Comparison of ENCODE assay signal across 9 mouse cellular contexts in the genomic region with DNA sequence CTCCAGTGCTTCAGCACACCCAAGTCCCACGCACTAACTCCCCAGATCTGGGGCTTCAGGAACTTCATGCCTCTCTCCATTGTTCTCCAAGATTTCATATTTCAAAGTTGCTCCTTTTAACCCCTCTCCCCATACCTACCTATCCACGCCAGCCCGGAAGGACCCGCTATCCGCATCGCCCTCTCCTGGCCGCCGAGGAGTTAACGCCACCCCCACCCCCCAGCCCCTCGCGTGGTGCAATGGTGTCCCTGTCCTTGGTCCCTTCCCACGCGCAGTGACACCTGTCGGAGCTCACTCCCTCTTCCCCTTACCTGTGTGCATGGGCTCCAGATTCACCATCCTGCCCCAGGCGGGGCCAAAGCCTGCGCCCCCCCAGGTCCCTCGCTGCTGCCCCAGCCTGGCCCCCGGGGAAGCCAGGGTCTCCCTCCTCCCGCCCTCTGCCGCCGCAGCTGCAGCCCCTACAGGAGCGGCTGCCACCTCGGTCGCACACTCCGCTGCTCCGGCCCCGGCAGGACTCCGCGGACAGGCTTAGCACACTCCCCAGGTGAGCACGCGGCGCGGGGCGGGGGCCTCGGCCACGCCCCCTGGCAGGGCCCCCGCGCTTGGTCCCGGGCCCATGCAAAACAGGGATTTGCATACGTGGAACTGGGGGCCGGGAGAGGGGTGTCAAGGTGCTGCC. TPM values are rescaled to one million over a fixed set of nuclear protein-coding genes. Genes with fewer than 3 reads are reported as not detected.
DNase-seq lines count a peak whose midpoint lies in the region; ATAC-seq and TF ChIP-seq lines count a peak whose summit lies in the region.
"Had no signal": no experiment of that assay in that cellular context is flagged by ENCODE, and none has a peak within 500 bp of the region (broad histone marks: within the 10 kb centered on the region; RNA-seq: fewer than 3 reads in every experiment).

No protein-coding gene starts in this region.

- H3K4me2 ChIP-seq in embryonic facial prominence, embryonic 12.5 days (replicated peaks) = peak overlapping the region; percentile 68
- H3K4me2 ChIP-seq in hindbrain, postnatal 0 days (ENCODE audit: low read depth, low read length) = peak overlapping the region; percentile 52
- H3K4me2 ChIP-seq in neural tube, embryonic 12.5 days (replicated peaks) = peak overlapping the region; percentile 56

- peak; percentile 34 for DNase-seq in kidney, postnatal 10 days
- no peak for DNase-seq in kidney, adult 18-20 months
- DNase-seq in hindbrain, postnatal 0 days (ENCODE audit: low spot score) = no peak
- DNase-seq in right cerebral cortex, postnatal 14 days = no peak
- DNase-seq in cerebellum, adult 18-20 months = no peak
- DNase-seq in urinary bladder, adult 2 months (ENCODE audit: low spot score) = no peak
- DNase-seq: cerebellum, adult 11 months had no signal

- peak; percentile 48 for TF ChIP-seq CTCF in hindbrain, postnatal 0 days (IDR thresholded peaks at IDR 0.05; ENCODE audit: low read depth)

- H3K27me3 ChIP-seq in embryonic facial prominence, embryonic 12.5 days = peaks cover 52% of the 10 kb centered on the region
- H3K27me3 ChIP-seq in hindbrain, postnatal 0 days (ENCODE audit: insufficient read depth, low read length) = peaks cover 21% of the 10 kb centered on the region
- H3K27me3 ChIP-seq in neural tube, embryonic 12.5 days (replicated peaks) = peaks cover 45% of the 10 kb centered on the region

- H3K4me1 ChIP-seq in embryonic facial prominence, embryonic 12.5 days = peaks cover 18% of the 10 kb centered on the region
- peaks cover 7% of the 10 kb centered on the region; the same call in 1 of the 2 replicates for H3K4me1 ChIP-seq in hindbrain, postnatal 0 days (ENCODE audit: insufficient read depth, low read length)
- H3K4me1 ChIP-seq in neural tube, embryonic 12.5 days = peaks cover 13% of the 10 kb centered on the region

- peak overlapping the region; percentile 40; the same call in 1 of the 2 replicates for H3K9ac ChIP-seq in embryonic facial prominence, embryonic 12.5 days
- no peak overlapping the region for H3K9ac ChIP-seq in hindbrain, postnatal 0 days (replicated peaks; ENCODE audit: low read length)
- 0 out of 2 replicates have a peak overlapping the region, but pooled peaks have one; percentile 30 for H3K9ac ChIP-seq in neural tube, embryonic 12.5 days

- H3K27ac ChIP-seq in embryonic facial prominence, embryonic 12.5 days = no peak overlapping the region
- no peak overlapping the region for H3K27ac ChIP-seq in hindbrain, postnatal 0 days
- H3K27ac ChIP-seq in neural tube, embryonic 12.5 days = no peak overlapping the region

- peak overlapping the region; percentile 36 for H3K4me3 ChIP-seq in embryonic facial prominence, embryonic 12.5 days
- H3K4me3 ChIP-seq in hindbrain, postnatal 0 days (ENCODE audit: low read length) = peak overlapping the region; percentile 29
- H3K4me3 ChIP-seq in neural tube, embryonic 12.5 days = peak overlapping the region; percentile 29

- 4% methylated on average over 41 of the region's 41 CpGs for WGBS in embryonic facial prominence, embryonic 12.5 days
- 2% methylated on average over 41 of the region's 41 CpGs for WGBS in hindbrain, postnatal 0 days
- WGBS in neural tube, embryonic 12.5 days = 1% methylated on average over 41 of the region's 41 CpGs

- no peaks in the 10 kb centered on the region for H3K36me3 ChIP-seq in embryonic facial prominence, embryonic 12.5 days
- no peaks in the 10 kb centered on the region for H3K36me3 ChIP-seq in hindbrain, postnatal 0 days (ENCODE audit: insufficient read depth, low read length)
- H3K36me3 ChIP-seq in neural tube, embryonic 12.5 days = no peaks in the 10 kb centered on the region

- H3K9me3 ChIP-seq in embryonic facial prominence, embryonic 12.5 days = no peaks in the 10 kb centered on the region
- no peaks in the 10 kb centered on the region for H3K9me3 ChIP-seq in hindbrain, postnatal 0 days (ENCODE audit: low read length)
- no peaks in the 10 kb centered on the region for H3K9me3 ChIP-seq in neural tube, embryonic 12.5 days

- 0 out of 2 replicates have a peak, but pooled peaks have one; percentile 22 for ATAC-seq in embryonic facial prominence, embryonic 12.5 days (ENCODE audit: insufficient number of reproducible peaks, insufficient read depth, low FRiP score, low TSS enrichment)
- ATAC-seq in hindbrain, postnatal 0 days = peak; percentile 35; the same call in 1 of the 2 replicates
- ATAC-seq in neural tube, embryonic 12.5 days (ENCODE audit: low FRiP score, low read depth) = no peak

RNA-seq across cellular contexts. Expression of gene Pou2f3, which starts 4.7 kb away (rescaled TPM):
- 0.18 TPM in 1 of 2 replicates, not detected in the other for polyA plus RNA-seq in embryonic facial prominence, embryonic 12.5 days (2016; fragmentation: Nextera tagmentation; extraction: Ambion mirVana)
- 0.10 TPM in 1 of 2 replicates, not detected in the other for total RNA-seq in hindbrain, postnatal 0 days (2014; rRNA removed)
- 0.11 and 0.13 TPM in 2 replicates for polyA plus RNA-seq in hindbrain, postnatal 0 days (2015; fragmentation: Nextera tagmentation; extraction: Ambion mirVana)
- not detected in 2 replicates for polyA plus RNA-seq in neural tube, embryonic 12.5 days (2016; fragmentation: Nextera tagmentation; extraction: Ambion mirVana)
- 0.28 and 0.53 TPM in 2 replicates for polyA plus RNA-seq in urinary bladder, adult 2 months (2012; rRNA removed)

RNA-seq across cellular contexts. Expression of gene Oaf, which starts 34.2 kb away (rescaled TPM):
- polyA plus RNA-seq in embryonic facial prominence, embryonic 12.5 days (2016; fragmentation: Nextera tagmentation; extraction: Ambion mirVana) = 89.3 and 106 TPM in 2 replicates
- 5.6 and 8.0 TPM in 2 replicates for total RNA-seq in hindbrain, postnatal 0 days (2014; rRNA removed)
- 6.2 TPM in 2 replicates for polyA plus RNA-seq in hindbrain, postnatal 0 days (2015; fragmentation: Nextera tagmentation; extraction: Ambion mirVana)
- 37.2 and 40.0 TPM in 2 replicates for polyA plus RNA-seq in neural tube, embryonic 12.5 days (2016; fragmentation: Nextera tagmentation; extraction: Ambion mirVana)
- polyA plus RNA-seq in urinary bladder, adult 2 months (2012; rRNA removed) = 53.7 and 67.1 TPM in 2 replicates
